Mouse (Mus musculus) MEL (cell line): Measurements from ENCODE around the gene Mtrf1.

Source experiments
- E2F4 ChIP-seq: IDR thresholded peaks from 2 replicates; pipeline ENCODE4 v1.6.1; 2011; ENCODE audit warnings: low read depth, low read length, improper control_type of control experiment, borderline replicate concordance
- GATA1 ChIP-seq: IDR thresholded peaks from 2 replicates; pipeline ENCODE4 v1.6.1; 2011; ENCODE audit warnings: low read depth, low read length, improper control_type of control experiment
- MYC ChIP-seq: IDR thresholded peaks from 2 replicates; pipeline ENCODE4 v1.6.1; 2011; ENCODE audit warnings: low read depth, mild to moderate bottlenecking, low read length, improper control_type of control experiment, moderate library complexity
- TBP ChIP-seq: IDR thresholded peaks from 2 replicates; pipeline ENCODE4 v1.8.0; 2011; ENCODE audit warnings: low read depth, low read length, improper control_type of control experiment

- TF ChIP-seq MYC: no peak
- TF ChIP-seq GATA1: no peak
- no peak for TF ChIP-seq E2F4
- no peak for TF ChIP-seq TBP
These were observed 70.0 kb downstream of the Mtrf1 start for GRCm38 (mm10) chr14:79467621-79468020.
